Mouse (Mus musculus): Measurements from ENCODE around the gene Cdcp1. TPM values are rescaled to one million over a fixed set of nuclear protein-coding genes. Genes with fewer than 3 reads are reported as not detected.

Gene Cdcp1
- total and polyA plus RNA-seq, 2 experiments, result 3.1 to 4.0 TPM

DNA sequence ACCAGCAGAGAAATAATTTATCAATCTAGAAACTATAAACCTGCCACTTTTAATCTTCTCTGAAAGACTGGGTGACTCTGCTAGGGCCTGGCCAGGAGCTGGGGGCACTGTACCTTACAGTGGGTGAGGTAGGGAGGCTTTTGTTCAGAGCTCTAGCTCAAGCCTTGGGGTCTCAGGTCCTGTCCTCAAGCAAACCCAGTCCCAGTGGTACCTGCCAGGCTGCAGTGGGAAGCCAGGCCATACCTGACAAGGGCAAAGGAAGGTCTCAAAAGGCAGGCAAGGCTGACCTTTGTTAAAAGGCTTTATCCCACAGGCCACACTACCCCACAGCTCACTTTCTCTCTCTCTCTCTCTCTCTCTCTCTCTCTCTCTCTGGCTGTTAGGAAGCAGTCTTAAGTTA, 12.8 kb upstream of the Cdcp1 start:
- Histone ChIP-seq H3K27ac (replicated peaks; ENCODE audit: insufficient read depth, low read depth, low read length) (no peak overlapping the region), H3K27me3 (ENCODE audit: control insufficient read depth, insufficient read depth, low read length) (no peaks in the 10 kb centered on the region), H3K4me3 (ENCODE audit: insufficient read depth, low read depth, low read length) (no peak overlapping the region), H3K4me1 (ENCODE audit: control insufficient read depth, insufficient read depth, low read length) (peaks cover 10% of the 10 kb centered on the region), H3K36me3 (ENCODE audit: control insufficient read depth, insufficient read depth, low read length) (no peaks in the 10 kb centered on the region), H3K9ac (ENCODE audit: low read depth, low read length) (no peak overlapping the region), H3K79me2 (ENCODE audit: control insufficient read depth, insufficient read depth, low read length) (no peaks in the 10 kb centered on the region)
- no peak for DNase-seq (ENCODE audit: extremely low read depth, low read depth, low spot score)
- no peak for TF ChIP-seq POLR2A (IDR thresholded peaks at IDR 0.05; ENCODE audit: extremely low read depth, insufficient read depth, low read length)
- TF ChIP-seq CTCF (IDR thresholded peaks at IDR 0.05; ENCODE audit: low read depth, low read length), result no peak

DNA sequence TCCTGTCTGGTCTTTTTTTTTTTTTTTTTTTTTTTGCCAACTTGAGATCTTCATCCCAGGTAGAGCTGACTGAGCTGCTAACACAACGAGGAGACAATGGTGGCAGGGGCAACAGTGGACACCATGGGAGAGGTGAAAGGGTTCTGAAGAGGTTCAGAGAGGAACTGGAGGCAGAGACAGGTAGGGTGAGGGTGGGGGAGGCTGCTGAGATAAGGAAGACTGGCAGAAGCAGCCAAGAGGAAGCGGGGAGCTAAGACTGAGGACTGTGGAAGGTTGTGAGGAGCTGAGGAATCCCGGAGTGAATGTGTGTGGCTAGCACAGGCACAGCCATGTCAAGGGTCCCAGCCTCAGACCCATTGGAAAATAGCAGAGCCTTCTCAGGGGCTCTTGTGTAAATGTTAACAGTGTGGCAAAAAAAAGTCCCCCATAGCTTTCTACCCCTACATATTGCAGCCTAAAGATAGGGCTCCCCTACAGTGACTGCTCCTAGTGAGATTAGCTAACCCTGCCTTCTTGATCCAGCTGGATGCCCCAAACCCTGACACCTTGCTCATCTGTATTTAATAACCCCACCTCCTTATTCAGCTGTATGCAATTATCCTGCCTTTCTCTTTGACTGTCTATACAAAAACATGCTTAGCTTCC, 11.4 kb upstream of the Cdcp1 start:
- no peak overlapping the region for H3K4me3 ChIP-seq (ENCODE audit: insufficient read depth, low read depth, low read length)
- H3K79me2 ChIP-seq (ENCODE audit: control insufficient read depth, insufficient read depth, low read length), result no peaks in the 10 kb centered on the region
- no peaks in the 10 kb centered on the region for H3K36me3 ChIP-seq (ENCODE audit: control insufficient read depth, insufficient read depth, low read length)
- H3K27ac ChIP-seq (replicated peaks; ENCODE audit: insufficient read depth, low read depth, low read length), result no peak overlapping the region
- H3K9ac ChIP-seq (ENCODE audit: low read depth, low read length), result no peak overlapping the region
- H3K4me1 ChIP-seq (ENCODE audit: control insufficient read depth, insufficient read depth, low read length), result peaks cover 10% of the 10 kb centered on the region
- no peaks in the 10 kb centered on the region for H3K27me3 ChIP-seq (ENCODE audit: control insufficient read depth, insufficient read depth, low read length)
- no peak for DNase-seq (ENCODE audit: extremely low read depth, low read depth, low spot score)
- TF ChIP-seq POLR2A (IDR thresholded peaks at IDR 0.05; ENCODE audit: extremely low read depth, insufficient read depth, low read length) (no peak), CTCF (IDR thresholded peaks at IDR 0.05; ENCODE audit: low read depth, low read length) (no peak)
- whole genome bisulfite sequencing, result 82% methylated on average over 3 of the region's 3 CpGs

DNA sequence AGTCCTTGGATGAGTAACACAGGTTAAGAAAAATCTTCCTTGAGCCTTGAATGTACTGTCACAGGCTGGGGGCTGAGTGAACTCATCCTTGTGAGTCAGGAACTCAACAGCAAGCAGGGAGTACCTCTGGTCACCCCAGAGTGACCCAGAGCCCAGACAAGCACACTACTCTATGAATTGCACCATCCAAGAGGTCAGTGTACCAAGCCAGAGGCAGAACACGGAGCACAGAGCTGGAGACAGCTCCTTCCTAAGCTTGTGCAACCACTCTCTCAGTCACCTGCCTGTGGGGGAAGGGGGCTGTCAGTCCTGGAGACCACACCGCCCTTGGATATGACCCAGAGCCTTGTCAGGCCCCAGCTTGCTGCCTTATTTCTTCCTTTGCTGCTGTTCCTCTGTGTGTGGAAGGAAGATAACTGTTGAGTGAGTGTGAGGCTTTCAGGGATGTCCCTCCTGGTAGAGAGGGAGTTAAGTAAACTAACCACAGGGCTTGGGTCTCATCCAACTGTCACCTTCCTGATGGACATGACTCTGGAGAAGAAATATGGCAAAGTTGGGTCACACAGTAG, 9.1 kb upstream of the Cdcp1 start:
- H3K36me3 ChIP-seq (ENCODE audit: control insufficient read depth, insufficient read depth, low read length), result no peaks in the 10 kb centered on the region
- H3K4me3 ChIP-seq (ENCODE audit: insufficient read depth, low read depth, low read length), result no peak overlapping the region
- TF ChIP-seq POLR2A (IDR thresholded peaks at IDR 0.05; ENCODE audit: extremely low read depth, insufficient read depth, low read length) (no peak), CTCF (IDR thresholded peaks at IDR 0.05; ENCODE audit: low read depth, low read length) (no peak)
- no peak overlapping the region for H3K9ac ChIP-seq (ENCODE audit: low read depth, low read length)
- H3K4me1 ChIP-seq (ENCODE audit: control insufficient read depth, insufficient read depth, low read length), result peaks cover 10% of the 10 kb centered on the region
- no peak overlapping the region for H3K27ac ChIP-seq (replicated peaks; ENCODE audit: insufficient read depth, low read depth, low read length)
- H3K79me2 ChIP-seq (ENCODE audit: control insufficient read depth, insufficient read depth, low read length), result no peaks in the 10 kb centered on the region
- 17% methylated on average over 2 of the region's 2 CpGs for WGBS
- no peaks in the 10 kb centered on the region for H3K27me3 ChIP-seq (ENCODE audit: control insufficient read depth, insufficient read depth, low read length)
- DNase-seq (ENCODE audit: extremely low read depth, low read depth, low spot score), result peak; percentile 90

DNA sequence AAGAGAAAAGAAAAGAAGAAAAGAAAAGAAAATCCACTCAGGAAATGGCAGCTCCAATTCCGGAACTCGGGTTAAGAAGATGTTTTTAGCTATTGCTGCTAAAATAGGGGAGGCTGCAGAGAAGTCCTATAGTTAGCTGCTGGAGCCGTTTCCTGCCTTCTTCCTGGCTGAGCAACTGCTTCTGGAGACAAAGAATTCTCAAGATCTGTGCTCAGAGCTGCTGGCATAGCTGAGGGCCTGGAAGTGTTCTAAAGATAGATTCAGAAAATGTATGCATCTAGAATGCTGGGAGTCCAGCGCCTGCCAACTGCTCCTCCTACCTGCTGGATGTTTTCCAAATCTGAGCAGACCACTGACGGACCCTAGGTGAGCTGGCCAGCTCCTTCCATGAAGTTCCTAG, 4.0 kb upstream of the Cdcp1 start:
- TF ChIP-seq CTCF (IDR thresholded peaks at IDR 0.05; ENCODE audit: low read depth, low read length) (no peak), POLR2A (IDR thresholded peaks at IDR 0.05; ENCODE audit: extremely low read depth, insufficient read depth, low read length) (no peak)
- H3K79me2 ChIP-seq (ENCODE audit: control insufficient read depth, insufficient read depth, low read length), result no peaks in the 10 kb centered on the region; the same call in 1 of the 2 replicates
- no peak overlapping the region for H3K9ac ChIP-seq (ENCODE audit: low read depth, low read length)
- H3K36me3 ChIP-seq (ENCODE audit: control insufficient read depth, insufficient read depth, low read length), result no peaks in the 10 kb centered on the region
- no peak for DNase-seq (ENCODE audit: extremely low read depth, low read depth, low spot score)
- H3K27ac ChIP-seq (replicated peaks; ENCODE audit: insufficient read depth, low read depth, low read length), result no peak overlapping the region
- H3K4me1 ChIP-seq (ENCODE audit: control insufficient read depth, insufficient read depth, low read length), result peaks cover 12% of the 10 kb centered on the region
- H3K4me3 ChIP-seq (ENCODE audit: insufficient read depth, low read depth, low read length), result no peak overlapping the region
- H3K27me3 ChIP-seq (ENCODE audit: control insufficient read depth, insufficient read depth, low read length), result no peaks in the 10 kb centered on the region
- WGBS, result 72% methylated on average over 5 of the region's 5 CpGs

DNA sequence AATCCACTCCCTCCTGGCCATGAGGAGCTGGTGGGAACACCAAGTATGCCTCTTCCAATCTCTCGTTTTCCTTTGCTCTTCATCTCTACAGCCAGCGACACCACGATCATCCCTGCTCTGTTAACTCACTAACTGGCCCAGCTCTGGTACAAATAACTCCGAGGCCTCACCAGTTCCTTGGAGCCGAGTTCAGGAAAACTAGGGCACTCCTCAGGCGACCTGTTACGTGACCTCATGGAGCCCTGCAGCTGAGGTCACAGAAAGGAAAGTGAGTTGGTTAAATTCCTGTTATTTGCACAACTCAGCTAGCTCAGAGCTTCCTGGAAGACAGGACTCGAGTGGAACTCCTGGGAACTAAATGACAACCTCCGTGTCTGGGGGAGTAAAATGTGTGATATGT, 2.5 kb downstream of the Cdcp1 start:
- TF ChIP-seq CTCF (IDR thresholded peaks at IDR 0.05; ENCODE audit: low read depth, low read length) (no peak), POLR2A (IDR thresholded peaks at IDR 0.05; ENCODE audit: extremely low read depth, insufficient read depth, low read length) (no peak)
- DNase-seq (ENCODE audit: extremely low read depth, low read depth, low spot score), result no peak
- H3K4me3 ChIP-seq (ENCODE audit: insufficient read depth, low read depth, low read length), result no peak overlapping the region
- H3K79me2 ChIP-seq (ENCODE audit: control insufficient read depth, insufficient read depth, low read length), result no peaks in the 10 kb centered on the region; the same call in 1 of the 2 replicates
- no peak overlapping the region for H3K9ac ChIP-seq (ENCODE audit: low read depth, low read length)
- H3K36me3 ChIP-seq (ENCODE audit: control insufficient read depth, insufficient read depth, low read length), result no peaks in the 10 kb centered on the region
- peaks cover 5% of the 10 kb centered on the region; the same call in 1 of the 2 replicates for H3K4me1 ChIP-seq (ENCODE audit: control insufficient read depth, insufficient read depth, low read length)
- WGBS, result 68% methylated on average over 9 of the region's 9 CpGs
- H3K27me3 ChIP-seq (ENCODE audit: control insufficient read depth, insufficient read depth, low read length), result no peaks in the 10 kb centered on the region
- H3K27ac ChIP-seq (replicated peaks; ENCODE audit: insufficient read depth, low read depth, low read length), result no peak overlapping the region

DNA sequence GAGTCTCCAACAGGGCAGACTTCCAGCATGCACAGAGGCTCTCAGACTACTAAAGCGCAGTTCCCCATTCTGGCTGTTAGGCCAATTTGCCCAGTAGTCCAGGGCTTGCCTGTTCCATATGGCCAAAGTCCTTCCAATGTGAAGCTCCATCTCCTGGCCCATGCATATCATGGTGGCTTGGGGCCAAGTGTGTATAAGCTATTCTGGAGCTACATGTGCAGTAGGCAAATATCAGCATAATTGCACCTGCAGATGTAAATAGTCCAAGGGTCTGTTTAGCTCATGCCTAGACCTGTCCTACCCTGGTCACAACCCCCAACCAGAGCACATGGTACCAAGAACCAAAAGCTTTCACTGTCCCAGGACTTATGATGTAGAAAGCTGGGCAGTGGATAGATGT, 7.9 kb downstream of the Cdcp1 start:
- TF ChIP-seq CTCF (IDR thresholded peaks at IDR 0.05; ENCODE audit: low read depth, low read length) (no peak), POLR2A (IDR thresholded peaks at IDR 0.05; ENCODE audit: extremely low read depth, insufficient read depth, low read length) (no peak)
- peak; percentile 17 for DNase-seq (ENCODE audit: extremely low read depth, low read depth, low spot score)
- no peaks in the 10 kb centered on the region for H3K36me3 ChIP-seq (ENCODE audit: control insufficient read depth, insufficient read depth, low read length)
- H3K79me2 ChIP-seq (ENCODE audit: control insufficient read depth, insufficient read depth, low read length), result no peaks in the 10 kb centered on the region
- no peak overlapping the region for H3K4me3 ChIP-seq (ENCODE audit: insufficient read depth, low read depth, low read length)
- WGBS, result 72% methylated on average over 1 of the region's 1 CpGs
- no peak overlapping the region for H3K9ac ChIP-seq (ENCODE audit: low read depth, low read length)
- H3K4me1 ChIP-seq (ENCODE audit: control insufficient read depth, insufficient read depth, low read length), result peaks cover 9% of the 10 kb centered on the region
- H3K27me3 ChIP-seq (ENCODE audit: control insufficient read depth, insufficient read depth, low read length), result no peaks in the 10 kb centered on the region
- H3K27ac ChIP-seq (replicated peaks; ENCODE audit: insufficient read depth, low read depth, low read length), result no peak overlapping the region

Measured in liver, adult 2 months (tissue).